Mouse (Mus musculus): ENCODE data around the gene 2210408I21Rik. TPM values are rescaled to one million over a fixed set of nuclear protein-coding genes. Genes with fewer than 3 reads are reported as not detected.

Gene 2210408I21Rik
- polyA plus RNA-seq, 1 experiment from 2014 or later: 6.1 TPM

DNA sequence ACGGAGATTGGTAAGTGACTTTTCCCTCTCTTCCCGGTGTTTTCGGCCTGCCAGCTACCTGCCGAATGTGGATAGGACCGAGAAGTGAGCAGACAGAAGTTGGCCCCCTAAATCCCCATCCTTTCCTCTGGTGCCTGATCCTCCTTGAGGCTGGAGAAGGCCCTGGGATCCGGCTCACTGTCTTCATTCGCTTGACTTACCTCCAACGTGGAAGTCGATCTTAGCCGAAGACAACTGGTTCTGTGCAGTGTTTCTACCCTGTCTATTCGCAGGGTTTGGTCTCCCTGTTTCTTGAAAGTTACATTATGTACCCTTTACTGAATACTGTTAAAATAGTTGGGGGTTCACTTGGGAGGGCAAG, 261 bp downstream of the 2210408I21Rik start:
- no peaks in the 10 kb centered on the region for H3K27me3 ChIP-seq (ENCODE audit: control insufficient read depth, insufficient read depth, low read length)
- H3K36me3 ChIP-seq (ENCODE audit: control insufficient read depth, insufficient read depth, low read length): no peaks in the 10 kb centered on the region
- peaks cover 0 to 11% of the 10 kb centered on the region in 2 experiments; a peak in 2 of 4 replicates for H3K4me1 ChIP-seq (ENCODE audit: control insufficient read depth in 2 of 2, insufficient read depth in 2 of 2, low read length in 2 of 2)
- 0% methylated on average over 11 of the region's 11 CpGs for WGBS
- H3K4me3 ChIP-seq (ENCODE audit: control insufficient read depth in 1 of 2, insufficient read depth in 1 of 2, low read depth in 1 of 2, low read length in 2 of 2): peak overlapping the region; percentile 66 to 99
- peak; percentile 20; the same call in 1 of the 2 replicates for ATAC-seq (ENCODE audit: insufficient number of reproducible peaks, insufficient read depth, low FRiP score, low read depth)
- peak overlapping the region; percentile 92 for H3K9ac ChIP-seq (ENCODE audit: low read length)
- H3K4me2 ChIP-seq (ENCODE audit: low read length): peak overlapping the region; percentile 73
- peak overlapping the region; percentile 11 to 29; a peak in 2 of 4 replicates for H3K27ac ChIP-seq (replicated peaks in 1 of 2; ENCODE audit: control insufficient read depth in 1 of 2, insufficient read depth in 1 of 2, low read depth in 2 of 2, low read length in 2 of 2)
- H3K9me3 ChIP-seq (ENCODE audit: control insufficient read depth, low read length): no peaks in the 10 kb centered on the region

DNA sequence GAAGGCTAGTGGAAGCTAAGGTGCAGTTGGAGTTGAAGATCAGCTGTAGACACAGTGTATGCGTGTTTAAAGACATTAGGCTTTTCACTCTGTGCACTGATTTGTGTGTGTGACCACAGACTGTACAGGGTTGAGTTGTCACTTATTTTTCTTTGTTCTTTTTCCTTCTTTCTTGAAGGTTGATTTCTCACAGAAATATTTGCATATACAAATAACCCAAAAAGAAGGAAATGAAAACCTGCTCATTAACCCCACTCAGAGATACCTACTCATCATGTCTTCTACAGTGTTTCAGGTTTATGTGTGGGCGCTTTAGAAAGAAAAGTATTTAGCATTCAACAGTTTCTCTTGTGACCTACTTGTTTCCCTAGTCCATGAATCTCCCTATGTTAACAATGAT, 5.5 kb downstream of the 2210408I21Rik start:
- H3K4me1 ChIP-seq (ENCODE audit: control insufficient read depth in 2 of 2, insufficient read depth in 2 of 2, low read length in 2 of 2): peaks cover 0 to 5% of the 10 kb centered on the region in 2 experiments; a peak in 2 of 4 replicates
- no peaks in the 10 kb centered on the region for H3K9me3 ChIP-seq (ENCODE audit: control insufficient read depth, low read length)
- no peak overlapping the region for H3K9ac ChIP-seq (ENCODE audit: low read length)
- H3K27me3 ChIP-seq (ENCODE audit: control insufficient read depth, insufficient read depth, low read length): no peaks in the 10 kb centered on the region
- 86% methylated on average over 2 of the region's 2 CpGs for WGBS
- H3K4me2 ChIP-seq (ENCODE audit: low read length): no peak overlapping the region
- ATAC-seq (ENCODE audit: insufficient number of reproducible peaks, insufficient read depth, low FRiP score, low read depth): no peak
- no peak overlapping the region for H3K4me3 ChIP-seq (ENCODE audit: control insufficient read depth in 1 of 2, insufficient read depth in 1 of 2, low read depth in 1 of 2, low read length in 2 of 2)
- no peak overlapping the region for H3K27ac ChIP-seq (replicated peaks in 1 of 2; ENCODE audit: control insufficient read depth in 1 of 2, insufficient read depth in 1 of 2, low read depth in 2 of 2, low read length in 2 of 2)
- H3K36me3 ChIP-seq (ENCODE audit: control insufficient read depth, insufficient read depth, low read length): no peaks in the 10 kb centered on the region

GRCm38 (mm10) chr13:77177931-77178330, 42.6 kb downstream of the 2210408I21Rik start:
- H3K27me3 ChIP-seq (ENCODE audit: control insufficient read depth, insufficient read depth, low read length): no peaks in the 10 kb centered on the region
- H3K9ac ChIP-seq (ENCODE audit: low read length): no peak overlapping the region
- H3K4me3 ChIP-seq (ENCODE audit: control insufficient read depth in 1 of 2, insufficient read depth in 1 of 2, low read depth in 1 of 2, low read length in 2 of 2): no peak overlapping the region
- no peaks in the 10 kb centered on the region for H3K9me3 ChIP-seq (ENCODE audit: control insufficient read depth, low read length)
- no peak overlapping the region for H3K4me2 ChIP-seq (ENCODE audit: low read length)
- no peak for ATAC-seq (ENCODE audit: insufficient number of reproducible peaks, insufficient read depth, low FRiP score, low read depth)
- H3K4me1 ChIP-seq (ENCODE audit: control insufficient read depth in 2 of 2, insufficient read depth in 2 of 2, low read length in 2 of 2): no peaks in the 10 kb centered on the region
- no peaks in the 10 kb centered on the region for H3K36me3 ChIP-seq (ENCODE audit: control insufficient read depth, insufficient read depth, low read length)
- no peak overlapping the region for H3K27ac ChIP-seq (replicated peaks in 1 of 2; ENCODE audit: control insufficient read depth in 1 of 2, insufficient read depth in 1 of 2, low read depth in 2 of 2, low read length in 2 of 2)

- Histone ChIP-seq H3K4me2 (ENCODE audit: low read length) (no peak overlapping the region), H3K9ac (ENCODE audit: low read length) (no peak overlapping the region)
- no peak for ATAC-seq (ENCODE audit: insufficient number of reproducible peaks, insufficient read depth, low FRiP score, low read depth)
These were observed 55.3 kb downstream of the 2210408I21Rik start for GRCm38 (mm10) chr13:77190606-77191005.

GRCm38 (mm10) chr13:77192201-77192600, 56.9 kb downstream of the 2210408I21Rik start:
- Histone ChIP-seq H3K27me3 (ENCODE audit: control insufficient read depth, insufficient read depth, low read length) (no peaks in the 10 kb centered on the region), H3K9me3 (ENCODE audit: control insufficient read depth, low read length) (no peaks in the 10 kb centered on the region), H3K27ac (replicated peaks in 1 of 2; ENCODE audit: control insufficient read depth in 1 of 2, insufficient read depth in 1 of 2, low read depth in 2 of 2, low read length in 2 of 2) (no peak overlapping the region), H3K4me3 (ENCODE audit: control insufficient read depth in 1 of 2, insufficient read depth in 1 of 2, low read depth in 1 of 2, low read length in 2 of 2) (no peak overlapping the region), H3K36me3 (ENCODE audit: control insufficient read depth, insufficient read depth, low read length) (no peaks in the 10 kb centered on the region), H3K9ac (ENCODE audit: low read length) (no peak overlapping the region), H3K4me2 (ENCODE audit: low read length) (no peak overlapping the region), H3K4me1 (ENCODE audit: control insufficient read depth in 2 of 2, insufficient read depth in 2 of 2, low read length in 2 of 2) (no peaks in the 10 kb centered on the region)
- WGBS: 90% methylated on average over 2 of the region's 2 CpGs
- ATAC-seq (ENCODE audit: insufficient number of reproducible peaks, insufficient read depth, low FRiP score, low read depth): no peak

More at GRCm38 (mm10) chr13:77190606-77191005, 55.3 kb downstream of the 2210408I21Rik start:
- no peaks in the 10 kb centered on the region for H3K9me3 ChIP-seq (ENCODE audit: control insufficient read depth, low read length)
- no peaks in the 10 kb centered on the region for H3K27me3 ChIP-seq (ENCODE audit: control insufficient read depth, insufficient read depth, low read length)
- 87% methylated on average over 8 of the region's 8 CpGs for WGBS
- no peak overlapping the region for H3K4me3 ChIP-seq (ENCODE audit: control insufficient read depth in 1 of 2, insufficient read depth in 1 of 2, low read depth in 1 of 2, low read length in 2 of 2)
- H3K4me1 ChIP-seq (ENCODE audit: control insufficient read depth in 2 of 2, insufficient read depth in 2 of 2, low read length in 2 of 2): no peaks in the 10 kb centered on the region
- H3K27ac ChIP-seq (replicated peaks in 1 of 2; ENCODE audit: control insufficient read depth in 1 of 2, insufficient read depth in 1 of 2, low read depth in 2 of 2, low read length in 2 of 2): no peak overlapping the region
- H3K36me3 ChIP-seq (ENCODE audit: control insufficient read depth, insufficient read depth, low read length): no peaks in the 10 kb centered on the region

- no peak for ATAC-seq (ENCODE audit: insufficient number of reproducible peaks, insufficient read depth, low FRiP score, low read depth)
- WGBS: 75% methylated on average over 7 of the region's 7 CpGs
- no peaks in the 10 kb centered on the region for H3K9me3 ChIP-seq (ENCODE audit: control insufficient read depth, low read length)
- no peaks in the 10 kb centered on the region for H3K27me3 ChIP-seq (ENCODE audit: control insufficient read depth, insufficient read depth, low read length)
- no peak overlapping the region for H3K27ac ChIP-seq (replicated peaks in 1 of 2; ENCODE audit: control insufficient read depth in 1 of 2, insufficient read depth in 1 of 2, low read depth in 2 of 2, low read length in 2 of 2)
- no peaks in the 10 kb centered on the region for H3K36me3 ChIP-seq (ENCODE audit: control insufficient read depth, insufficient read depth, low read length)
- H3K4me1 ChIP-seq (ENCODE audit: control insufficient read depth in 2 of 2, insufficient read depth in 2 of 2, low read length in 2 of 2): no peaks in the 10 kb centered on the region
- H3K4me2 ChIP-seq (ENCODE audit: low read length): no peak overlapping the region
- H3K4me3 ChIP-seq (ENCODE audit: control insufficient read depth in 1 of 2, insufficient read depth in 1 of 2, low read depth in 1 of 2, low read length in 2 of 2): no peak overlapping the region
- no peak overlapping the region for H3K9ac ChIP-seq (ENCODE audit: low read length)
These were observed 73.6 kb downstream of the 2210408I21Rik start for GRCm38 (mm10) chr13:77208764-77209418.

DNA sequence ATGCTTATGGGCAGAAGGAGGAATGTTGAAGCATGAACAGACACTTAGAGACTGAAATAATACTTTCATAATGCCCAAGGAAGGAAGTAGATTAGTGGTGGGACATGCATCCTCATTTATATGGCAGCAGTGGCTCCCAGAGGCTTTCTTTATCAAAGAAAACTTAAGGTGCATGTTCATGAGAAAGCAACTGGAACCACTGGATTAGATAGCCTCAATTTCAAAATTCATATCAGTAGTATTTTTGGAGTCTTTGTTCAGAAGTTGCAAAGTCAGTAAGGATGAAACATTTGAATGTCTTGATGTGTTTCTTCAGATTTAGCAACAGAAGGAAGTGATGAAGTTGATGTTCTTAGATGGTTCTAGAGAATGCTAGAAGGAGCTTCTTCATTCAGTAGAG, 77.9 kb downstream of the 2210408I21Rik start:
- H3K9ac ChIP-seq (ENCODE audit: low read length): no peak overlapping the region
- H3K4me1 ChIP-seq (ENCODE audit: control insufficient read depth in 2 of 2, insufficient read depth in 2 of 2, low read length in 2 of 2): no peaks in the 10 kb centered on the region
- no peak overlapping the region for H3K4me3 ChIP-seq (ENCODE audit: control insufficient read depth in 1 of 2, insufficient read depth in 1 of 2, low read depth in 1 of 2, low read length in 2 of 2)
- no peaks in the 10 kb centered on the region for H3K27me3 ChIP-seq (ENCODE audit: control insufficient read depth, insufficient read depth, low read length)
- no peaks in the 10 kb centered on the region for H3K9me3 ChIP-seq (ENCODE audit: control insufficient read depth, low read length)
- no peak overlapping the region for H3K4me2 ChIP-seq (ENCODE audit: low read length)
- no peaks in the 10 kb centered on the region for H3K36me3 ChIP-seq (ENCODE audit: control insufficient read depth, insufficient read depth, low read length)
- no peak for ATAC-seq (ENCODE audit: insufficient number of reproducible peaks, insufficient read depth, low FRiP score, low read depth)
- no peak overlapping the region for H3K27ac ChIP-seq (replicated peaks in 1 of 2; ENCODE audit: control insufficient read depth in 1 of 2, insufficient read depth in 1 of 2, low read depth in 2 of 2, low read length in 2 of 2)

- ATAC-seq (ENCODE audit: insufficient number of reproducible peaks, insufficient read depth, low FRiP score, low read depth): no peak
- H3K9ac ChIP-seq (ENCODE audit: low read length): no peak overlapping the region
- H3K27me3 ChIP-seq (ENCODE audit: control insufficient read depth, insufficient read depth, low read length): no peaks in the 10 kb centered on the region
- H3K4me1 ChIP-seq (ENCODE audit: control insufficient read depth in 2 of 2, insufficient read depth in 2 of 2, low read length in 2 of 2): no peaks in the 10 kb centered on the region
- 69% methylated on average over 2 of the region's 2 CpGs for WGBS
- no peak overlapping the region for H3K27ac ChIP-seq (replicated peaks in 1 of 2; ENCODE audit: control insufficient read depth in 1 of 2, insufficient read depth in 1 of 2, low read depth in 2 of 2, low read length in 2 of 2)
- no peak overlapping the region for H3K4me3 ChIP-seq (ENCODE audit: control insufficient read depth in 1 of 2, insufficient read depth in 1 of 2, low read depth in 1 of 2, low read length in 2 of 2)
- H3K9me3 ChIP-seq (ENCODE audit: control insufficient read depth, low read length): no peaks in the 10 kb centered on the region
- H3K36me3 ChIP-seq (ENCODE audit: control insufficient read depth, insufficient read depth, low read length): no peaks in the 10 kb centered on the region
- no peak overlapping the region for H3K4me2 ChIP-seq (ENCODE audit: low read length)
These were observed 80.1 kb downstream of the 2210408I21Rik start for GRCm38 (mm10) chr13:77215460-77215859.

Measured in heart, embryonic 14.5 days (tissue).